Mouse (Mus musculus): ENCODE results near the gene Atp5h. TPM values are rescaled to one million over a fixed set of nuclear protein-coding genes. Genes with fewer than 3 reads are reported as not detected.

The Atp5h gene
- polyA plus RNA-seq, 1 experiment from 2014 or later = 2,168 TPM

DNA sequence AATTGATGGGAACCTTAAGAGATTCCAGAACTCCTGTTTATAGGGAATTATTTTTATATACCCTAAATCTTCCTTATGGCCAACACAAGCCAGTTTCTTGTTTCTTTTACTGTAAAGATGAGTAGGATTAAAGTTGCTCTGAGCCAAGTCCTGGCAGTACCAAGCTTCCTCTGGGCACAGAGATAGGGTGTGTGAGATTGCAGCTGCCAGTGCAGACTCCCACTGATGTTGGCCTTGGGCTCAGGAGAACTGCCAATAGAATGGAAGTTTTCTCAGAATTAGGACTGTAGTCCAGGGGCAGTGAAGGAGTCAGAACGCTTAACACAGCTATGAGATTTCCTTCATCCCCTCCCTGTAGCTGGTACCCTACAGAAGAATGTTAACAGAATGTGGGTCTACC is 1.6 kb upstream of the Atp5h start:
- H3K27ac ChIP-seq = no peak overlapping the region
- no peak overlapping the region for H3K9ac ChIP-seq
- peaks cover 27% of the 10 kb centered on the region for H3K36me3 ChIP-seq
- WGBS = 50% methylated on average over 1 of the region's 1 CpGs
- H3K4me3 ChIP-seq = peak overlapping the region; percentile 83
- no peak for ATAC-seq (replicated peaks; ENCODE audit: insufficient number of reproducible peaks, insufficient read depth, low FRiP score, low read depth)
- H3K9me3 ChIP-seq (replicated peaks) = no peaks in the 10 kb centered on the region
- peaks cover 45% of the 10 kb centered on the region for H3K4me1 ChIP-seq (replicated peaks)
- H3K4me2 ChIP-seq = peak overlapping the region; percentile 79
- H3K27me3 ChIP-seq = no peaks in the 10 kb centered on the region

DNA sequence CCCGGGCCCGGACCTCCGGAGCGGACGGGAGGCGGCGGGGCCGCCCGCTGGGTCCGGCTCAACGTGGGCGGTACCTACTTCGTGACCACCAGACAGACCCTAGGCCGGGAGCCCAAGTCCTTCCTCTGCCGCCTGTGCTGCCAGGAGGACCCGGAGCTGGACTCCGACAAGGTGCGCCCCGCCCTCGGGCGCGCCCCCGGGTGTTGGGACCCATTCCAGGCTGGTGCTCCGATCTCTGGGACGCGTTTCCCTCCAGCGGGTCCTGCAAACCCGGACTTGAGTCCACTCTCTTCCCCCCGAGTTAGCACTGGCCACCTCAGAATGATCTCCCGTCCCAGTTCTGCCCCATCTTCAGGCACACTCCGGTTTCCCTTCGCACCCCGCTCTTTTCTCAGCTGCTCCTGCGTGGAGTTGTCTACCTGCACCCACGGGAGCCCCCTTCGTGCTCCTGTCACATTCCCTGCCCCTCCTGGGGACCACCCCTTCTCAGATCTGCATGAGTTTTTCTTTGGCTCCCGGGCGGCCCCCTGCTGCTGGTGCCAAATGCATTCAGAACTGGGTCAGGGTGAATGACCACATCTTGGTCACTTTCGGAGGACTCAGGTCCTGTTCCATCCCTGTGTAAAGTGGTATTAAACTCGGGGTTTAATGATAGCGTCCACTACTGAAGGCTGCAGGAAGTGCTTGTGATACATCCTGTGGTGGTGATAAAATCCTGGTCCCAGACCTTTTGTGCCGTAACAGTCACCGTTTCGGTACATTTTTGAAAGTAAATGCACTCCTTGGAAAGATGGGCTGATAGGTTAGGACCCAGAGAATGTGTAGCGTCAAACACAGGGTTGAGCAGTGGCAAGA is 801 bp upstream of the Atp5h start:
- peaks cover 31% of the 10 kb centered on the region for H3K36me3 ChIP-seq
- peaks cover 50% of the 10 kb centered on the region for H3K4me1 ChIP-seq (replicated peaks)
- peak overlapping the region; percentile 83 for H3K4me3 ChIP-seq
- H3K27ac ChIP-seq = peak overlapping the region; percentile 90
- H3K9ac ChIP-seq = peak overlapping the region; percentile 98
- H3K4me2 ChIP-seq = peak overlapping the region; percentile 79
- peak; percentile 69 for ATAC-seq (replicated peaks; ENCODE audit: insufficient number of reproducible peaks, insufficient read depth, low FRiP score, low read depth)
- 1% methylated on average over 41 of the region's 45 CpGs for WGBS
- H3K27me3 ChIP-seq = no peaks in the 10 kb centered on the region
- no peaks in the 10 kb centered on the region for H3K9me3 ChIP-seq (replicated peaks)

DNA sequence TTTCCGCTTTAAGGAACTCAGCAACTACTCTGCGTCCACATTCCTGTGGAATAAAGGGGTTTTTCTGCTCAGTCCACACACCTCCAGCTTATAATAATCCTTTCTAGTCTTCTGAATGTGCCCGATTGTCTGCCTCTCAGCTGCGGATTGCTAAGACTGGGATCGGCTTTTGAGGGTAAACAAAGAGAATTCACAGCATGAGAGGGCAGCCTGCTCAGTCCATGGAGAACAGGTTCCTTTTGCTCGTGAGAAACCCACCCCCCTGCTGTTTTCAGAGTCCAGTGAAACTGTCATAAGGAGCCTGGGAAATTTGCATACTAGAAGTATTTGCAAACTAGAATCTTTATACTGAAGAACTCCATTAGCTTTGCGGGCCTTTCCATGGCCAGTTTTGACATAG is 10.2 kb downstream of the Atp5h start:
- peaks cover 34% of the 10 kb centered on the region for H3K4me1 ChIP-seq (replicated peaks)
- no peak for ATAC-seq (replicated peaks; ENCODE audit: insufficient number of reproducible peaks, insufficient read depth, low FRiP score, low read depth)
- 86% methylated on average over 7 of the region's 7 CpGs for WGBS
- H3K27me3 ChIP-seq = no peaks in the 10 kb centered on the region
- no peak overlapping the region for H3K9ac ChIP-seq
- no peak overlapping the region for H3K4me2 ChIP-seq
- H3K36me3 ChIP-seq = peaks cover 31% of the 10 kb centered on the region
- H3K27ac ChIP-seq = no peak overlapping the region
- H3K9me3 ChIP-seq (replicated peaks) = no peaks in the 10 kb centered on the region
- H3K4me3 ChIP-seq = no peak overlapping the region

DNA sequence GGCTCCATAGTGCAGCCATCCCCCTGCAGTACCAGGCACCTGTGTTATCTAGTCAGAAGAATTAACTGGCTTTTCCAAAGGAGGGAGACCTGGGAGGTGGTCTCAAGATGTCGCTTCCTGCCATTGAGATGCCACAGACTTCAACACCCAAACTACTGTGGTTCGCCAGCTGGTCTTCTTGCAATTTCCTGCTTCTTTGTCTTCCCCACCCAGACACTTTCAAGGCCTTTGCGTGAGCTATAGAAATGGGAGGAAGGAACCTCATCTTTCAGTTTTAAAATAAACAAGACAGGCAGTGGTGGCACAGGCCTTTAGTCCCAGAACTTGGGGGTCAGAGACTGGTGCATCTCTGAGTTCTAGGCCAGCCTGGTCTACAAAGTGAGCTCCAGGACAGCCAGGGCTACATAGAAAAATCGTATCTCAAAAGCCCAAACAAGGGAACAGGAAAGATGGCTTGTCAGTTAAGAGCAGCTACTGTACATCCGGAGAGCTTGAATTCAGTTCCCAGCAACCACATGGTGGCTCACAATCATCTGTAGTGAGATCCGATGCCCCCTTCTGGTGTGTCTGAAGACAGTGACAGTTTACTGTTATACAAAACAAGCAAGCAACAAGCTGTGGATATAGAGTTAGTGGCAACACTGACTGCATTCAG is 11.4 kb downstream of the Atp5h start:
- Histone ChIP-seq H3K4me3 (no peak overlapping the region), H3K27me3 (no peaks in the 10 kb centered on the region), H3K27ac (peak overlapping the region; percentile 56), H3K9ac (no peak overlapping the region), H3K4me1 (replicated peaks) (peaks cover 35% of the 10 kb centered on the region), H3K36me3 (peaks cover 31% of the 10 kb centered on the region), H3K4me2 (no peak overlapping the region), H3K9me3 (replicated peaks) (no peaks in the 10 kb centered on the region)
- no peak for ATAC-seq (replicated peaks; ENCODE audit: insufficient number of reproducible peaks, insufficient read depth, low FRiP score, low read depth)
- 69% methylated on average over 6 of the region's 6 CpGs for WGBS

DNA sequence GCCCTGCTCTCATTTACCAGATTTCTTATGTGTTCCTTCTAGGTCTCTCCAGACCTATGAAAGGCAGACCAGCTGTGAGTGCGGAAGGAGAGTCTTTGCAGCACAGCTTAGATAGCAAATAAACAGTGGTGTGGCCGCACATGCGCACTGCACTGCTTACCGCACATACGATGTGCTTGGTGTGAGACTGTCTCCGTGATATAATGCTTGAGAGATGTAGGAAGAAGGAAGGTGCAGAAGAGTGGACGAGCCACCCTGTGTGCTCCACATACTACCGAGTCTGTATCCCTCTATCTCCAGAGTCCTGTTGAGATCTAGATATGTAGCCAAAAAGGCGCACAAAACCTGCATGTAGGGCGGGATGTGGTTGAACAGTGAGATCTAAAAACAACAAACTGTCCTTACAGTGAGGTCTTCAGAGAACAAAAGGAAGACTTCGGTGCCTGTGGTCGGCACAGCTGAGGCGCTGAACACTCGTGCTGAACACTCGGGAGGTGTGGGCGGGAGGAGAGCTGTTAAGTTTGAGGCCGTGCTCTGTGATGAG is 12.8 kb downstream of the Atp5h start:
- Histone ChIP-seq H3K4me2 (no peak overlapping the region), H3K27me3 (no peaks in the 10 kb centered on the region), H3K4me1 (replicated peaks) (peaks cover 28% of the 10 kb centered on the region), H3K9ac (no peak overlapping the region), H3K36me3 (peaks cover 31% of the 10 kb centered on the region), H3K4me3 (no peak overlapping the region), H3K9me3 (replicated peaks) (no peaks in the 10 kb centered on the region), H3K27ac (no peak overlapping the region)
- 84% methylated on average over 17 of the region's 17 CpGs for WGBS
- ATAC-seq (replicated peaks; ENCODE audit: insufficient number of reproducible peaks, insufficient read depth, low FRiP score, low read depth) = no peak

DNA sequence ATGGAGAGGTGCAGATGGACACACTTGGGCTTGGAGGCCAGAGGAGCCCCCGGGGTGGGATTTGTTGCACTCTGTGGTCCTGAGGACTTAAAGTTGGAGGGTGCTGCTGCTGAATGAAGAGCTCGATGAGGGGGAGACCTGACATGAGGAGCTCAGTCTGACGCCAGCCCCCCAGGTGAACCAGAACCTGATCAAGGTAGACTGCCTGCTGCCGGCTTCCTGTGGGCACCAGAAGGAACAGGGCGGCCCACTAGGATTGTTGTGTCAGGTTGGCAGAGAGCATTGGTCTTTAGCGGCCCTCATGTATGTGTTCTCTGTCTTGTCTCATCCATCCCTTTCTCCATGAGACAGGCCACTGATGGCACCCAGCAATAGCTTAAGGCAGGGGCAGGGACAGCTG is 14.0 kb downstream of the Atp5h start:
- Histone ChIP-seq H3K4me1 (replicated peaks) (peaks cover 21% of the 10 kb centered on the region), H3K27ac (no peak overlapping the region), H3K4me3 (no peak overlapping the region), H3K4me2 (no peak overlapping the region), H3K9ac (no peak overlapping the region), H3K36me3 (peaks cover 25% of the 10 kb centered on the region), H3K27me3 (no peaks in the 10 kb centered on the region), H3K9me3 (replicated peaks) (no peaks in the 10 kb centered on the region)
- 93% methylated on average over 6 of the region's 6 CpGs for WGBS
- ATAC-seq (replicated peaks; ENCODE audit: insufficient number of reproducible peaks, insufficient read depth, low FRiP score, low read depth) = no peak

DNA sequence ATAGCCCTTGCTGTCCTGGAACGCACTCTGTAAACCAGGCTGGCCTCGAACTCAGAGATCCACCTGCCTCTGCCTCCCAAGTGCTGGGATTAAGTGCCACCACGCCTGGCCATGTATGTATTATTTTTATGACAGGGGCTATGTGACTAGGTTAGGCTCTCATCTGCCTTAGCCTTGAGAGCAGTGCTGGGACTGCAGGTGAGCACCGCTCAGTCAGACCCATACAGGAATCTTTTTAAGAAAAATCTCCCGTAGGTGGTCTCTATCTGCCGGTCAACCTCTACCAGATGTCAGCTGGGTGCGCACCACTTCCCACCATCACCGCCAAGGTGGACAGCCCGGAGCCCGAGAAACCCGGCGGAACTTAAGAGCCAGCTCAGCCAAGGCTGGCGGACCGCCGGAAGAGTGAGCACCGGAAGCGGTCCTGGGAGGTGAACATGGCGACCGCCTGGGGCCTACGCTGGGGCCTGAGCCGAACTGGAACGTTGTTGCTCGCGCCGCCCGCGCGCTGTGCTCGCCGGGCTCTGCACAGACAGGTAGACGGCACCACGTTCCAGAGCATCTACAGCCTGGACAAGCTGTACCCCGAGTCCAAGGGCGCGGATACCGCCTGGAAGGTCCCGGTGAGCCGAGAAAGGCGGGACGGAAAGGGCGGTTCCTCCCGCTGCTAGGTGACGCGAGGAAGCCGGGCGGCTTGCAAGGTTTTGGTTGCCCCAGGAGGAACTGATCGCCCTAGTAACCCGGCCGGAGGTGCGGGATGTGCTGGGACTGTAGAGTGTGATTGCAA is 16.2 kb downstream of the Atp5h start, which contains the start of gene Mrpl58:
Gene Mrpl58 (plus strand): TSS at position 415 of the 787 bp plus-strand sequence.
- Histone ChIP-seq H3K27me3 (no peaks in the 10 kb centered on the region), H3K4me2 (peak within 1 kb of the TSS; percentile 86), H3K27ac (peak within 1 kb of the TSS; percentile 88), H3K9ac (peak within 1 kb of the TSS; percentile 84), H3K9me3 (replicated peaks) (no peaks in the 10 kb centered on the region), H3K36me3 (peaks cover 10% of the 10 kb centered on the region; the same call in 1 of the 2 replicates), H3K4me1 (replicated peaks) (peaks cover 21% of the 10 kb centered on the region), H3K4me3 (peak within 1 kb of the TSS; percentile 79)
- WGBS = 2% methylated on average over 50 of the region's 50 CpGs
- ATAC-seq (replicated peaks; ENCODE audit: insufficient number of reproducible peaks, insufficient read depth, low FRiP score, low read depth) = peak; percentile 85

DNA sequence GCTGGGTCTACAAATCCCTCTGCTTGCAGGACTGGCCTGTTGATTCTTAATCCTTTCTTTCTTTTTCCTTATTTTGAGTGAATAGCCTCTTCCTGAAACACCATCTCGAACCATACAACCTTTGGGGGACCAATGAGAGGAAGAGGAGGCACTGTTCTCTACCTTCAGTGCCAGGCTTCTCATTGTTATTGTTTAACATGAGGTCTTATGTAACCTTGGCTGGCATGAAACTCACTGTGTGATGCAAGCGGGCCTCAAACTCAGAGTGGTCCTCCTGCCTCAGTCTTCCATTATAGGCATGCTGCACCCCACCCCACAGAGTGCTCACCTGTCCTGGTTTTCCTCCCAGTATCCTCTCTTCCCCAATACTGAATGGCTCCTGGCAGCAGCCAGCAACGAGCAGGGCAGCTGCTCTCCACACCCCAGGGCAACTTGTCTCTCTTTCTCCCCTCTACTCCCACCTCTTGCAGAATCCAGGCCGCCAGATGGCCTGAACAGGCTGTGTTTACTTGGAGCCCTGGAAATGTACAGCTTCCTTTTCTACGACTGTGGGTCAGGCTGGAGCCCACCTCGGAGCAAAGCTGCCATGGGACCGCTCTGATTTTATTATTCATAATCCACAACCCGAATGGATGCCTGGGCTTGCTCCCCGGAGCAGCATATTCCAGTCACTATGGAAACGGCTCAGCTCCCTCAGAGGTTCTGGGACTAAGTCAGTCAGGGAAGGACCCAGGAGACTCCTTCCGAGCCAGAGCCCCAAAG is 19.0 kb downstream of the Atp5h start:
- no peak overlapping the region for H3K9ac ChIP-seq
- 53% methylated on average over 11 of the region's 11 CpGs for whole genome bisulfite sequencing
- H3K4me2 ChIP-seq = no peak overlapping the region
- no peaks in the 10 kb centered on the region for H3K9me3 ChIP-seq (replicated peaks)
- ATAC-seq (replicated peaks; ENCODE audit: insufficient number of reproducible peaks, insufficient read depth, low FRiP score, low read depth) = no peak
- no peak overlapping the region for H3K27ac ChIP-seq
- peaks cover 17% of the 10 kb centered on the region for H3K4me1 ChIP-seq (replicated peaks)
- H3K36me3 ChIP-seq = 0 out of 2 replicates have a peak, but pooled peaks cover 4% of the 10 kb centered on the region
- no peaks in the 10 kb centered on the region for H3K27me3 ChIP-seq
- no peak overlapping the region for H3K4me3 ChIP-seq

DNA sequence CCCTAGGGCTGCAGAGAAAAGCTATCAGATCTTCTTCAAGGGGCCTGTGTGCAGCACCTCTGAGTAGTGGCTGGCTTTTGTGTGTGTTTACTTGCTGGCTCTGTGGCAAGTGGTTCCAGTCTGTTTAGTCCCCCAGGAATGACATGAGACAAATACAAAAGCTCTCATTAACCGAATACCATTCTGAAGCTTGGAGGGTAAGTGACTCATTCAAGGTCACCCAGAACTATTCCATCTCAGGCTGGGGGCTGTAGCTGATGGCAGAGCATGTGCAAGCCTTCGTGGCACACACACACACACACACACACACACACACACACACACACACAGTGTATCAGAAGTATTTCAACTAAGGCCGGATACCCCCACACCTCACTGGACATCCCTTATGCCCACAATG is 19.6 kb downstream of the Atp5h start:
- Histone ChIP-seq H3K4me2 (no peak overlapping the region), H3K27ac (no peak overlapping the region), H3K9ac (no peak overlapping the region), H3K4me3 (no peak overlapping the region), H3K4me1 (replicated peaks) (peaks cover 16% of the 10 kb centered on the region), H3K9me3 (replicated peaks) (no peaks in the 10 kb centered on the region), H3K27me3 (no peaks in the 10 kb centered on the region), H3K36me3 (0 out of 2 replicates have a peak, but pooled peaks cover 4% of the 10 kb centered on the region)
- WGBS = 64% methylated on average over 3 of the region's 3 CpGs
- ATAC-seq (replicated peaks; ENCODE audit: insufficient number of reproducible peaks, insufficient read depth, low FRiP score, low read depth) = no peak

DNA sequence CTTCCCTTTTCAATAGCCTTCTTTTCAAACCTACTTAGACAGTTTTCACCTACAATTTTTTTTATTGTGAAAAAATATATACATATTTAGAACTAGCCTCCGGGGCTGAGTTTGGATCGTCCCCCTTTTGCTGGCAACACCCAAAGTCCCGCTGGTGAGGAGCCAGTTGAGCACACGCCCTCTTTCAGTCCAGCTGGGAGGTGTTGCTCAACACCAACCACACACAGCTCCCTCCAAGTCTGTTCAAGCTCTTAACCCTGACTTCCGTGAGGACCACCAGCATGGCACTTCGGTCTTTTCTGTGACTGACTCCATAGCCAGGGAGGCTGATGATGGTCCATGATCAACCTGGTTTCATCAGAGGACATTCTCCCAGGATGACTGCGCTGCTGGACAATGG is 21.7 kb downstream of the Atp5h start:
- WGBS = 63% methylated on average over 7 of the region's 7 CpGs

More for the DNA sequence above, 21.7 kb downstream of the Atp5h start:
- Histone ChIP-seq H3K27ac (no peak overlapping the region), H3K4me1 (replicated peaks) (peaks cover 10% of the 10 kb centered on the region), H3K4me2 (no peak overlapping the region), H3K4me3 (no peak overlapping the region), H3K9ac (no peak overlapping the region), H3K9me3 (replicated peaks) (no peaks in the 10 kb centered on the region), H3K27me3 (no peaks in the 10 kb centered on the region), H3K36me3 (0 out of 2 replicates have a peak, but pooled peaks cover 4% of the 10 kb centered on the region)
- ATAC-seq (replicated peaks; ENCODE audit: insufficient number of reproducible peaks, insufficient read depth, low FRiP score, low read depth) = no peak
